Mouse (Mus musculus): Measurements from ENCODE around the gene Zmynd8. TPM values are rescaled to one million over a fixed set of nuclear protein-coding genes. Genes with fewer than 3 reads are reported as not detected.

Gene Zmynd8
- polyA plus RNA-seq, 1 experiment, result 3.0 TPM

DNA sequence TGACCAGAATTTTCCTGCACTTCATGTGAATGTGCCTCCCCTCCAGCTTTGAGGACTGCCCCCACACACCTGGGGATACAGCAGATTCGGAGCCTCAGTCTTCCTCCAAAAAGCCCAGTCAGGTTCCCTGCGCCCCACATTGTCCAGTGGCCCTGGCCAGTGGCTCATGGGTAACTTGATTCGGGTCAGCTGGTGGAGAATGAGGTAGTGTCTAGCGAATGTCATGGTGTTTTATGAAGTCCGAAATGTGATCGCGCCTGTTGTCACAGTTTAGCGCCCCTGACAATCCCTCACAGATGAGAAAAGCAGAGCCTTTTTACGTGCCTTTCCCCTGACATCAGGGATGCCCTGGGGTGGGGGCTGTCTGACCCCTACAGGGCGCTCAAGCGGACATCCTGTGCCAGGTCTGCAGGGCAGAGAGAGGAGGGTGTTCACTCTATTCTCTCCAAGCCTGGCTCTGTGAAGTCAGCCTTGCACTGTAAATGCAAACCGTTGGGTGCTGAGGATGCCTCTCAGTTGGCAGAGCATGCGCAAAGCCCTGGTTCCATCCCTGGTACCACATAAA is 139.3 kb downstream of the Zmynd8 start:
- Histone ChIP-seq H3K27ac (ENCODE audit: control insufficient read depth, insufficient read depth, low read depth, low read length) (no peak overlapping the region), H3K36me3 (ENCODE audit: control insufficient read depth, insufficient read depth, low read length) (no peaks in the 10 kb centered on the region), H3K4me3 (ENCODE audit: control insufficient read depth, low read depth, low read length) (no peak overlapping the region), H3K27me3 (ENCODE audit: control insufficient read depth, insufficient read depth, low read length) (no peaks in the 10 kb centered on the region), H3K4me1 (ENCODE audit: control insufficient read depth, insufficient read depth, low read length) (no peaks in the 10 kb centered on the region)
- TF ChIP-seq CTCF (IDR thresholded peaks at IDR 0.05; ENCODE audit: control insufficient read depth, insufficient read depth, insufficient replicate concordance, low read depth, low read length), result no peak
- no peak for TF ChIP-seq POLR2A (IDR thresholded peaks at IDR 0.05; ENCODE audit: control insufficient read depth, low read depth, low read length)

DNA sequence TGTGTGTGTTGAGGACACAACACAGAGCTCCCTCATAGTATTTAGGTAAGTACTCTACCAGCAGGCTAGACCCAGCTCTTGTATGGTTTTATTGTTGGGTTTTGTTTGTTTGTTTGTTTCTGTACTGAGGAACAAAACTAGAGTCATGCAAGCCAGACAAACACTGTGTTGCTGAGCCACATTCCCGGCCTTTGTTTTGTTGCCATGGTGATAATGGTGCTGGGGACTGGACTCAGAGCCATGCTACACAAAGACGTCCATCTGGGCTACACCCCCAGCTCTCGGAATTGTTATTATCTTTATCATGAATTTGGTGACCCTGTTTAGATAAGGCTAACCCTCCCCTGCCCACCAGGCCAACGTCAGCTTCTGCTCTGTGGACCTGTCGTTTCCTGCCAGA is 140.3 kb downstream of the Zmynd8 start:
- H3K36me3 ChIP-seq (ENCODE audit: control insufficient read depth, insufficient read depth, low read length), result no peaks in the 10 kb centered on the region
- no peak overlapping the region for H3K4me3 ChIP-seq (ENCODE audit: control insufficient read depth, low read depth, low read length)
- no peaks in the 10 kb centered on the region for H3K4me1 ChIP-seq (ENCODE audit: control insufficient read depth, insufficient read depth, low read length)
- H3K27me3 ChIP-seq (ENCODE audit: control insufficient read depth, insufficient read depth, low read length), result no peaks in the 10 kb centered on the region
- no peak overlapping the region for H3K27ac ChIP-seq (ENCODE audit: control insufficient read depth, insufficient read depth, low read depth, low read length)
- TF ChIP-seq CTCF (IDR thresholded peaks at IDR 0.05; ENCODE audit: control insufficient read depth, insufficient read depth, insufficient replicate concordance, low read depth, low read length) (no peak), POLR2A (IDR thresholded peaks at IDR 0.05; ENCODE audit: control insufficient read depth, low read depth, low read length) (no peak)

DNA sequence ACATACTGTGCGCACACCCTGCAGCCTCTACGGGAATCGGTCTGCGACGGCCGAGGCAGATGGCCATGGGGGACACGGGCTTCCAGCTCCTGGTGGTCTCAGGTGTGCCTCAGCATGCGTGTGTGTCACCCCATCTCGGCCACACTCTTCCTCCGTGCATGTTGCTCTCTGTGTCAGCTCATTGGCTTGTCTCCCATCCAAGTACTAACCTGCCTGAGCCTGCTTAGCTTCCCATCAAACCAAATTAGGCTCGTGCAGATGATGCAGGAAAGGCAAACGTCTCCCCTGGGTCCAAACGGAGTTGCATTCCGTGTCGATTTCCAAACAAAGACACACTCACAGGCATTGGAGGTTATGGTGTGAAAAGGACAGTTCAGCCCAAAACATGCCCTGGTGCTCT is 141.0 kb downstream of the Zmynd8 start:
- H3K27ac ChIP-seq (ENCODE audit: control insufficient read depth, insufficient read depth, low read depth, low read length), result no peak overlapping the region
- no peak overlapping the region for H3K4me3 ChIP-seq (ENCODE audit: control insufficient read depth, low read depth, low read length)

DNA sequence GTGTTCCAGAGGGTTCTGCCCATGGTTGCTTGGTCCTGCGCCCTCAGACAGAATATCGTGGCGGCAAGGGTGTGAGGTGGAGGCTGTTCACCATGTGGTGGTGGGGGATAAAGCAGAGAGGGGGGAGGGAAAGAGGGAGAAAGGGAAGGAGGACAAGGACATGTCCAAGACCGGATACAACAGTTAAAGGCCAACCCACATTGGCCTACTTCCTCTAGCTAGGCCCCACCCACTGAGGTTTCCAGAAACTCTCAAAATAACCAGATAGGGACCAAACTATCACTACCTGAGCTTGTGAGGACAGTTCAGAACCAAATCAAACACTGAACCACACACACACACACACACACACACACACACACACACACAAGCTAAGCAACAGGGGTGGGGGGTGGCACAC is 146.1 kb downstream of the Zmynd8 start:
- H3K4me3 ChIP-seq (ENCODE audit: control insufficient read depth, low read depth, low read length), result no peak overlapping the region
- H3K27me3 ChIP-seq (ENCODE audit: control insufficient read depth, insufficient read depth, low read length), result no peaks in the 10 kb centered on the region
- TF ChIP-seq CTCF (IDR thresholded peaks at IDR 0.05; ENCODE audit: control insufficient read depth, insufficient read depth, insufficient replicate concordance, low read depth, low read length), result no peak
- no peak for TF ChIP-seq POLR2A (IDR thresholded peaks at IDR 0.05; ENCODE audit: control insufficient read depth, low read depth, low read length)
- no peak overlapping the region for H3K27ac ChIP-seq (ENCODE audit: control insufficient read depth, insufficient read depth, low read depth, low read length)
- peaks cover 11% of the 10 kb centered on the region for H3K4me1 ChIP-seq (ENCODE audit: control insufficient read depth, insufficient read depth, low read length)
- H3K36me3 ChIP-seq (ENCODE audit: control insufficient read depth, insufficient read depth, low read length), result no peaks in the 10 kb centered on the region

More for the DNA sequence above, 141.0 kb downstream of the Zmynd8 start:
- H3K36me3 ChIP-seq (ENCODE audit: control insufficient read depth, insufficient read depth, low read length), result no peaks in the 10 kb centered on the region
- no peaks in the 10 kb centered on the region for H3K4me1 ChIP-seq (ENCODE audit: control insufficient read depth, insufficient read depth, low read length)
- H3K27me3 ChIP-seq (ENCODE audit: control insufficient read depth, insufficient read depth, low read length), result no peaks in the 10 kb centered on the region
- TF ChIP-seq POLR2A (IDR thresholded peaks at IDR 0.05; ENCODE audit: control insufficient read depth, low read depth, low read length) (no peak), CTCF (IDR thresholded peaks at IDR 0.05; ENCODE audit: control insufficient read depth, insufficient read depth, insufficient replicate concordance, low read depth, low read length) (no peak)

DNA sequence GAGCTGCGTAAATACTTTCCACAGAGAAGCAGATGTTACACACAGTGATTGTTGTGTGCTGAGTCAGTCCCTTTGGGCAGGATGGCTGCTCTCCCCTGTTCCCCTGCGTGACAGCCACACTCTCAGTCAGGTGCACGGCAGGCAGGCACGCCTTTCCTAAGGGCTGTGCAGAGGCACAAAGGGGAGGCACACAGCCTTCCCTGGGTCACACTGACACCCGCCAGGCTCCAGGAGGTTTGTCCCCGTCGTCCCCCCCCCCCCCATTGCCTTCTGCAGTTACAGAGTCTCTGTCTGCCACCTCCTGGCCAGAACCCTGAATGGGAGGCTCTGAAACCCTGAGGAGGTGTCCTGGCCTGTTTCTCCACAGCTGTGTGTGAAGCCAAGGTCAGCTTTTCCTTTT is 147.7 kb downstream of the Zmynd8 start:
- Histone ChIP-seq H3K27me3 (ENCODE audit: control insufficient read depth, insufficient read depth, low read length) (no peaks in the 10 kb centered on the region), H3K27ac (ENCODE audit: control insufficient read depth, insufficient read depth, low read depth, low read length) (no peak overlapping the region), H3K4me3 (ENCODE audit: control insufficient read depth, low read depth, low read length) (no peak overlapping the region), H3K4me1 (ENCODE audit: control insufficient read depth, insufficient read depth, low read length) (peaks cover 11% of the 10 kb centered on the region), H3K36me3 (ENCODE audit: control insufficient read depth, insufficient read depth, low read length) (no peaks in the 10 kb centered on the region)
- TF ChIP-seq CTCF (IDR thresholded peaks at IDR 0.05; ENCODE audit: control insufficient read depth, insufficient read depth, insufficient replicate concordance, low read depth, low read length), result 0 out of 2 replicates have a peak, but pooled peaks have one; percentile 10
- TF ChIP-seq POLR2A (IDR thresholded peaks at IDR 0.05; ENCODE audit: control insufficient read depth, low read depth, low read length), result no peak

DNA sequence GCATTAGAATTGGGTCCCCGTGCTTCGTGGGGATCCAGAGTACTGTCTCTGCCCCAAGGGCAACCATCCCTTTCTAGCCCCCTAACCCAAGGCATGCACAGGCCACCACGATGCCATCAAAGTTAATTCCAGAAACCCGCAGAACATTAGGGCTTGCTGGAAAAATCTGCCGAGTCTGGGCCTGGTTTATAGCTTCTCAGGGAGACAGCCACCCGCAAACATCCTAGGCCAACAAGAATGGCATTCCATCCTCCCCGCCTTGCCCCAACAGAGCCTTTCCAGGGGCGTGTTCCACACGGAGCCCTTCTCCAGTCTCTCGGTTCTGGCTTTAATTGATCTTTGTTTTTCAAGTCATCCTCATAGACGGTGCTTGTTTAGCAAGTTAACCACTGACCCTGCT is 150.4 kb downstream of the Zmynd8 start:
- Histone ChIP-seq H3K4me3 (ENCODE audit: control insufficient read depth, low read depth, low read length) (no peak overlapping the region), H3K36me3 (ENCODE audit: control insufficient read depth, insufficient read depth, low read length) (no peaks in the 10 kb centered on the region), H3K27me3 (ENCODE audit: control insufficient read depth, insufficient read depth, low read length) (no peaks in the 10 kb centered on the region), H3K27ac (ENCODE audit: control insufficient read depth, insufficient read depth, low read depth, low read length) (no peak overlapping the region), H3K4me1 (ENCODE audit: control insufficient read depth, insufficient read depth, low read length) (peaks cover 14% of the 10 kb centered on the region)
- TF ChIP-seq POLR2A (IDR thresholded peaks at IDR 0.05; ENCODE audit: control insufficient read depth, low read depth, low read length) (no peak), CTCF (IDR thresholded peaks at IDR 0.05; ENCODE audit: control insufficient read depth, insufficient read depth, insufficient replicate concordance, low read depth, low read length) (no peak)

DNA sequence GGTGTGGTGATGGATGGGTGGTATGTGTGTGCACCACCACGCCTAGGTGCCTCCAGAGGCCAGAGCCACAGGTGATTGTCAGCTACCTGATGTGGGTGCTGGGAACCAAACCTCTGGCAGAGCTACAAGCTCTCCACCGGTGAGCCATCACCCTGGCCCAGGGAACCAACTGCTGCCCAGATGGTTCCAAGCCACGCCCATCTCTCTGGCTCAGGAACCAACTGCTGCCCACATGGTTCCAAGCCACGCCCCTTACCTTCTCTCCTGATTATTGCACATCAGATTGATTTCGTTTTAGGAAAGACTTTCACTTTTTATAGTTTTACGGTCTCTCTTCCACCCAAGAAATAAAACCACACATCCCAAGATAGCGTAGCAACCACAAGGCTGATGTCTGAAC is 150.8 kb downstream of the Zmynd8 start:
- H3K4me3 ChIP-seq (ENCODE audit: control insufficient read depth, low read depth, low read length), result peak overlapping the region; percentile 35
- no peaks in the 10 kb centered on the region for H3K36me3 ChIP-seq (ENCODE audit: control insufficient read depth, insufficient read depth, low read length)
- peaks cover 14% of the 10 kb centered on the region for H3K4me1 ChIP-seq (ENCODE audit: control insufficient read depth, insufficient read depth, low read length)
- H3K27me3 ChIP-seq (ENCODE audit: control insufficient read depth, insufficient read depth, low read length), result no peaks in the 10 kb centered on the region
- TF ChIP-seq POLR2A (IDR thresholded peaks at IDR 0.05; ENCODE audit: control insufficient read depth, low read depth, low read length), result 0 out of 2 replicates have a peak, but pooled peaks have one; percentile 15
- no peak for TF ChIP-seq CTCF (IDR thresholded peaks at IDR 0.05; ENCODE audit: control insufficient read depth, insufficient read depth, insufficient replicate concordance, low read depth, low read length)
- H3K27ac ChIP-seq (ENCODE audit: control insufficient read depth, insufficient read depth, low read depth, low read length), result peak overlapping the region; percentile 69
